Mouse (Mus musculus): ENCODE measurements around the gene Ncbp2.

DNA sequence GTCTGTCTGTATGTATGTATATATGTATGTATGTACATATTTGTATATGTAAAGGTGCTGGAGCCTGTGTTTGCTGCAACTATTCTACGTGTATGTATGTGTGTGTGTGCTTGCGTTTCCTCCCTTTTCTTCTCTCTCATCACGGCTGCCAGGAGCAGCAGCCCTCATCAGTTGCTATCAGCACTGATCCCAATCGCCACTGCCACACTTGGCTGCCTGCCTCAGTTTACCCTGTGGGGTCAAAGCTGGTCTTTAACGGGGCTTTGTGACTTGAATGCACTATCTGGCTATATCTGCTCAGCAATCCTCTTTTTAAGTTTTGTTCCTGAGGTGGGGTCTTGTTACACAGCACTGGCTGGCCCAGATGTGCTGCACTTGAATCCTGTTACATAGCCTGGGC is 20.9 kb upstream of the Ncbp2 start:
- TF ChIP-seq CTCF (IDR thresholded peaks at IDR 0.05; ENCODE audit: borderline replicate concordance, control insufficient read depth, extremely low read depth, insufficient read depth, low read length, poor library complexity) (no peak), POLR2A (IDR thresholded peaks at IDR 0.05; ENCODE audit: control insufficient read depth, extremely low read depth, insufficient read depth, low read length, poor library complexity) (no peak)
